Mouse (Mus musculus) cerebellum, postnatal 10 days (tissue): ENCODE measurements at regions not wholly inside any gene's neighbourhood (a gene's known extent, or its start where the extent isn't known, plus 50 kb on each side); places are given as distances from the start of the nearest gene placed in this dataset.
"Not testable (repeated sequence)": the region's sequence is repeated elsewhere in the genome, so short reads cannot be mapped to it uniquely, and the experiment has no call there.

ENCODE experiments used
- DNase-seq, 2 experiments: peaks; one replicate each; pipeline ENCODE4 v3.0.0; 2021; ENCODE audit warnings: mixed read lengths in 2 of 2

DNA sequence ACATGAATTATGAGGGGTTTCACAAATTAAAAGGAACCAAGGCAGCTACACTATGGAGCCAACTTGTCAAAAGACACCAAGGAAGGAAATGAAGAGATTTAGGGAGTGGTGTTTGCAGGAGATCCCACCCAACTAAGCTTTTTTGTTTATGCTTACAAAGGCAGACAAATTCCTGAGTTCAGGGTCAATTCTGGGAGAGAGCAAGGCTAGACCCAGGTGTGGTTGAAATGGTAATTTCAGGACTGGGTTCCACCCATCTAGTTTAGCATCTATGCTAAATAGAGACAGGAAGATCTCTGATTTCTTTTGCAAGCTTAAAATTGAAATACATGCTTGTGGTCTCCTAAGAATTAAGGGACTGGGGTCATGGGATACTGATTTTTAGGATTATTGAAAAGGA, 286.0 kb upstream of the Pcdh17 start:
- DNase-seq, result no peak

DNA sequence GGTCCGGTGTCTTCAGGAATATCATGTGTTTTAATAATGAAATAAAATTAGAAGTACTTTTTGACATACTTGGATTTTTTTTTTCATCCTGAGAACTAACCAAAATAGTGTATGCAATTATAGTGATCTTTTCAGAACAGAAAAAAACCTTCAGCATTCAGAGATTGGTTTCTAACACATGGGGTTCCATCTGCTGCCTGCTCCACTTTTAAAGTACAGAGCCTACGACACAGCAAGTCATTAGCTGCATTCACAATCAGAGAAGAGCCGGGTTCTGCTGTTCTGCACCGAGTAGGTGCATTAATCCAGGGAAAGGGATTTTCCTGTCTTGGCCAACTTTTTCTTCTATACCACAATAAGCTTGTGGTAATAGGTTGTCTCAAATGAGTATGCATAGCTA, 267.9 kb upstream of the Pcdh17 start:
- peak in 1 of 2 experiments; percentile 0 for DNase-seq

DNA sequence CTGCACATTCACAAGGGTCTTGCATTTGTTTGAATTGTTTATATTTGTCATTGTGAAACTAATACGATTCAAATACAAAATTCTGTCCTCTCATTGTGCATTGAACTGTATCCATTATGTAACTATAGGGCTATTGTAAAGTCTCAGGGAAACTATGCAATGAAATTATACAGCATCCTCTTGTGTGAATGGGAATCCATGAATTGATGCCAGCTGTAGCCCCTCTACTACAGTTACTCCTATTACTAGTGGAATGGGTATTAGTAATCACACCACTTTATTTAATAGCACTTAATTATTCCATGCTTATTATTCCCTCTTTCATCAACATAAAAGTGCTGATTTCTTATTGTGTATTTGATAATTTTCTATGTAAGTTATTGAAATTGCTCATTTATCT, 232.4 kb upstream of the Pcdh17 start:
- no peak for DNase-seq

DNA sequence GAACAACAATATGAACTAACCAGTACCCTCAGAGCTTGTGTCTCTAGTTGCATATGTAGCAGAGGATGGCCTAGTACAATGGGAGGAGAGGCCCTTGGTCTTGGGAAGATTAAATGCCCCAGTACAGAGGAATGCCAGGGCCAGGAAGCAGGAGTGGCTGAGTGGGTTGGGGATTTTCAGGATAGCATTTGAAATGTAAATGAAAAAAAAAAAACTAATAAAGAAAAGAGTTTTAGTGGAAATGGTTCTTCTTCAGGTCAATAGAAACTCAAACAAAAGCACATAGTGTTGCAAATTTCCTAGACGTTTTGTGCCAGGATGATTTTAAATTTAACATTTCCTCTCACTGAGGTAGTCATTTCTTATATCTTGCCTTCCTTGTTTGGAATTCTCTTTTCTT, 220.4 kb upstream of the Pcdh17 start:
- DNase-seq, result no peak

DNA sequence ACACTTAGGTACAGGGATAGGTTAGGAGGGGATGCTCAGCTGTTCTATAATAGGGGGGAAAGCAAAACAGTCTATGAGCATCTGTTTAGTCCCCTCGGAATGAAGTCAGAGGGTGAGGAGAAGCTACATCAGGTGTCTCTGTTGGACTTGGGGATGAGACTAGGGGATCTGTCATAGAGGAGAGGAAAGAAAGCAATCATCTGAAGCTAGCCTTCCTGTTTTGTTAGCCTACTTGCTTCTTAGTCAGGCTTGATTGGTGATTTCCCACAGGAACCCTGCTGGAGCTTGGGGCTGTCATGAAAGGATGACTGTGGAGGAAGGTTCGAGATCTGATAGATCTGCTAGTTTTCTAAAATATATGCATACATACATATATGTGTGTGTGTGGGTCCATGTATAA, 219.4 kb upstream of the Pcdh17 start:
- no peak for DNase-seq

DNA sequence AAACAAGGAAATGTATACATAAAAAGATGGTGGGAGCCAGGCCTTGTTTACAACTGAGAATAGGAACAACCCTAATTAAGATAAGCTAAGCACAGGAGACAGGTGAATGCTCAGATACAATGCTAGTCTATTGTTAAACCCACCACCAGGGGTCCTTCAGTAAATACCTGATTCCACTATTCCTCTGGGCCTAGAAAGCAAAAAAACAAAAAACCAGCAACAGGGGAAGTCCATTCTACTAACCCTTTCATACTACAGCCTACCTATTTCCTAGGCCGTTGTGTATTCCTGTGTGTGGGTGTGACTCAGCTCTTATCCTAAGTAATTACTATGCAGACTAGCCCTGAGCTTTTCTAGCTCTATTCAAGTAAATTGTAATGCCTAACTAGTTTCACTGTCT, 195.4 kb upstream of the Pcdh17 start:
- DNase-seq, result not testable (repeated sequence)

DNA sequence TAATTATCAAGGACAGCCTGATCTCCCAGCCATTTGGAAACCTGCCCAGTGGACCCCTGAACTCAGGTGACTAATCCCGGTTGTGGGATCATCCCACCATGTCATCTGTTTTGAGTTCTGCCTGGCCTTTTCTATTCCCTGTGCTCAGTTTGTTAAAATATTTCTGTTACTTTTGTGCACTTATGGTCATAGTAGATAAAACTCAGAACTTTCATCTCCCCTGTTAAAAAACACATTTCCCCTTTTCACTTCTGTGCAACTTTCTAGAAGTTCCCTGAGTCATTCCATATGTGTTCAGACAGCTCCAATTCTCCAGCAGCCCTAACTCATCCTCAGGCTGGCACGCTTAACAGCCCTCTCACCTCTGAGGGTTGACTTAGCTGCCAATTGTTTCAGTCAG, 190.8 kb upstream of the Pcdh17 start:
- peak; percentile 21 to 26 for DNase-seq

DNA sequence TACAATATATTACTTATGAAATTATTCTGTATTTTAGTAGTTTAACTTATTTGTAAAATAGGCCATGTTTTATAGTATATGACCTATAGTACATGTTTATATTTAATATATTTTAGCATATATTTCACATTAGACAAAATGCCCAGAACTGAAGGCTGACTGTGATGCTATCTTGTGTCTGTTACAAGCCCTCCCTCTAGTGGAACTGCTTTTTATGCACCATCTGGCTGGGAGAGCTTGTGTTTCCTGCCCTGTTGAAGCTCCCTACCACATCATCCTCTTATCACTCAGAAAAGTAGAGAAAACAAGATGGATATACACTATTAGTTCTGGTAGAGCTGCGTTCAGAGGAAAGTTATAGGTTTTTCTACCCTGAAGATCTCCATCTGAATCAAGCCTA, 185.7 kb upstream of the Pcdh17 start:
- peak; percentile 19 to 22 for DNase-seq

DNA sequence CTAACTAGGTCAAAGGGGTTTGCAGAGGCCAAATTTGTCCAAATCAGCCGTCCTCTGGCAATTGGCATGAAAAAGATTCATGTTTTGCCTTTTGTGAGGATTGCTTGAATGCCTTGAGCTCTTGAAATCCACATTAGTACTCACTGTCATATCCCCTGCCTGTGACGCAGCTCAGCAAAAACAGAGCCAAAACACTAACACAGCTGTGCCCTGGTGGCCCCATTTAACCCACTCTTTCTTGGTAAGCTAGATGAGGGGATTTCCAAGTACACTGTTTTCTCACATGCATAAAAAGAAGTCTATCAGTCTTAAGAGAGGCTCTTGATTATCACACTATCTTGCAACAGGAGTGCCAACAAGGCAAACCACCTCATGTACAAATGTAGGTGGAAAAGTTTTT, 184.7 kb upstream of the Pcdh17 start:
- no peak for DNase-seq

DNA sequence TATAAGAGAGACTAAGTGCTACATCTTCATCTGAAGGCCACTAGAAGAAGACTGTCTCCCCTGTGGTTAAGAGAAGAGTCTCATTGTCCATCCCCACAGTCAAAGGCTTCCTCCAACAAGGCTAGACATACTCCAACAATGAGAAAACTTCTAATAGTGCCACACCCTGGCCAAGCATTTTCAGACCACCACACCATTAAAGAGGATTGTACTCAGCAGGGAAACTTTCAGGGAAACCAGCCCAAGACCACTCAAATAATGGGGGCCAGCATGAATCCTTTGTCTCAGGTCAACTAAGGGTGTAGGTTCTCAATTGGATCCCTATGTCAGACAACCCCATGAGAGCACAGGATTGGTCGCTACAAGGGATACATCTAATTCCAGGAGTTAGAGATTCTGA, 179.4 kb upstream of the Pcdh17 start:
- no peak for DNase-seq

DNA sequence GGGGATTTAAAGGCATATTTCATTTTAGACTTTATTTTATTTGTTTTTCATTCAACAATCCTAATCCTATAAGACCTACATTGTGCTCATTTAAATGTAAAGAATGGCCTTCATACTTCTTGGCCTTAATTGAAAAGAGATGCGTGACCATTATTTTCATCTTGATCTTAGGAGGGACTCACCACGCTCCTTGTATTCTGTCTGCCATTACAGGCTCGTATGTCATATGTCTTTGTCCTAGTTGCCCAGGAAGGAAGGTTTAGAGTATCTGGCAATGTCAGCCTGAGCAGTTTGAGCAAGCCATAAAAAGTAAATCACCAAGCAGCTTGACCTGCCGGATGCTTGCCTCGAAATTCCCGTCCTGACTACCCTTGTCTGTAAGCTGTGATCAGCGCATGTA, 177.1 kb upstream of the Pcdh17 start:
- no peak for DNase-seq

DNA sequence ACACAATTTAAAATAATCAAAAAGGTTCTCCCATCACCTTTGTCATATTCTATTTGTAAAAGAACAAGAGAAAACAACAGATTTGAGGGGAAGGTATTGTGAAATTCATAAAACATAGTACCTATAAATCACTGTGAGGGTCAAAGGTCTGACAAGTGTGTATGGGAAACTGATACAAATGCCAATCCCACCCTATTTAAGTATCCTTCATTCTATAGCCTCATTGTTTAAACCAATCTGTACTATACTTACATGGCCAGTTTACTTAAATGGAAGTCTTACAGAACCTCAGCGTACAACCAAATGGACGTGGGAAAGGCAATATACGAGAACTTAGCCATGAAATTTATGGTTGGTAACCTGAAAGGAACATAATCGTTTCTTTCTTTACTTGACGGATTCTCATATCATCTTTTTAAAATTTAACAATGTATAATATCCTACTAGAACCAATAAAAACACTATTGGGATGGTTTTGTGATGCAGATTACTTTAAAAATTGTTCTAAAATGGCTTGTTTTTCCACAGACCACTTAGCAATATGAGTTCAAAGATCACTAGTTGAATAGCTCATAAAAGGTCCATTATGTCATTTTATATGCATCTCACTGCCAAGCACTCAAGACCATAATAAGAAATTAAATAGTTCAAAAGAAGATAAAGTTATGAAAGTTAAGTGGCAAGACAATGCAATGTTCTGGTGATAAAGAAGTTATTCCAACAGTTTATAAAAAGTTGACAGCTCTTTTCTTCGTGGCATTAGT, 159.7 kb upstream of the Pcdh17 start:
- no peak for DNase-seq

DNA sequence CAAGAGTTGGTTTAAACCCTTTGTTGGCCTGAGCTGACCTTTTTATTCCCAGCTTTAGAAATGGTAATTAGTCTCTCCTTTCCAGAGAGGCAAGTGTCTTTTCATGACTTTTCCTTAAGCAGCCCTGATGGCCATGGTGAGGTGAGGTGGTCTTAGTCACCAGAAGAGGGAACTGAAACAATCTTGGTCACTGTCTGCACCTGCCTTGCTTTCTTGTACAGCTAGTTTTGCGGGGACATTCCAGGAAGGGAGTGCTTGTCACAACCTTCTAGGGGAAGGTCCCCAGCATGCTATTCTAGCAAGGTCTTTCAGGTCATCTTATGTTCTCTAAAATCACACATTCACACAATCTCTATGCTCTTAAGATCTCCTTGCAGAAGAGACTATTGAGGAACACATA, 122.6 kb upstream of the Pcdh17 start:
- DNase-seq, result no peak

DNA sequence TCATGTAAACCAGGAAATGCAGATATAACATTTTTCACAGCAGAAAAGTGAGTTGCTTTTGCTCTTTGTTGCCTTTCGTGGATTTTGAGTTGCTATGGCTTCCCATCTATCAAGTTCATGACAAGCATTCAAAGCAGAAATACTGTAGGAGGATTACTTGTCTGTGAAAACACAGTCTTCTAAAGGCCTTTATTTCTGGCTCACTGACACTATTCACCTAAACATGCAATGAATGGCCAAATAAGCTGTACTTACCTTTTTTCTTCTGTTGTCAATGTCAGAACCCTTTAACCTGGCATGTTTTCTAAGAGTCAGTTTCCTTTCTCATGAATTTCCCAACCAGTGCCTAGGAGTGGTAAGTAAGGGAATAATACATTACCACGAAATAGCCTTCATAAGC, 103.8 kb upstream of the Pcdh17 start:
- no peak for DNase-seq
